Mouse (Mus musculus) bone marrow macrophage, adult 2 months (primary cell): ENCODE results near the gene Gpr152.

ENCODE experiments used
- CTCF ChIP-seq: IDR thresholded peaks from 2 replicates; pipeline ENCODE4 v1.5.1; 2012; ENCODE audit warnings: low read depth, mild to moderate bottlenecking, low read length, moderate library complexity
- POLR2A ChIP-seq: IDR thresholded peaks from 2 replicates; pipeline ENCODE4 v1.6.1; 2012; ENCODE audit warnings: mild to moderate bottlenecking, low read depth, low read length, borderline replicate concordance

DNA sequence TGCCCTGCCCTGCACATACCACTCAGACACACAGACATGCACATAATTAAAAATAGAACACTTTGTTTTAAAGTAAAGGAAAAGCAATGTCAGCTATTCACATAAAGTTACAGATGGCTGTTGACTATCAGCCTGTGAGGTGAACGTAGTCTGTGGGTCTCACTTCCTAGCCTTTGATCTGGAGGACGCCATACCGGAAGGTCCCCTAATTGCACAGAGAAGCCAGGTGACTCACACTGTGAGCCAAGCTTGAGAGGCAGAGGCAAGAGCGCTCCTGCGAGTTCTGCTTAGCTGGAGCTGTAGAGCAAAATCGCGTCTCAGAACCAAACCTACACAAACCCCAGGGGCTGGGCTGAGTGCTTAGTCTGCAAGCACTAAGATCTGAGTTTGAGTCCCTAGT is 45.8 kb upstream of the Gpr152 start:
- TF ChIP-seq POLR2A (no peak), CTCF (no peak)
